Mouse (Mus musculus) cortical plate, adult 2 months (tissue): ENCODE measurements around the gene Nosip. TPM values are rescaled to one million over a fixed set of nuclear protein-coding genes. Genes with fewer than 3 reads are reported as not detected.
A peak's percentile ranks its signal among the peaks of the same experiment; 100 is the strongest.
"Not testable (repeated sequence)": the region's sequence is repeated elsewhere in the genome, so short reads cannot be mapped to it uniquely, and the experiment has no call there.

Experiments used
- H3K27ac ChIP-seq: fragments of 200-500 bp; 2 replicates; pipeline ENCODE4 v1.5.1; 2012; ENCODE audit warnings: low read length, control low read depth, inconsistent platforms; ENCODE audit not compliant: insufficient read depth
- H3K4me1 ChIP-seq: fragments of 200-500 bp; 2 replicates; pipeline ENCODE4 v1.6.1; 2011; ENCODE audit warnings: low read length; ENCODE audit not compliant: control insufficient read depth, insufficient read depth
- H3K4me3 ChIP-seq: fragments of 200-500 bp; 2 replicates; pipeline ENCODE4 v1.5.1; 2011; ENCODE audit warnings: mild to moderate bottlenecking, low read length, control low read depth; ENCODE audit not compliant: insufficient read depth
- CTCF ChIP-seq: fragments of 200-500 bp; IDR thresholded peaks from 2 replicates; pipeline ENCODE4 v1.5.1; 2011; ENCODE audit warnings: mild to moderate bottlenecking, control low read depth, low read length; ENCODE audit not compliant: insufficient read depth; ENCODE audit errors: extremely low read depth
- POLR2A ChIP-seq: fragments of 200-500 bp; IDR thresholded peaks from 2 replicates; pipeline ENCODE4 v1.6.1; 2011; ENCODE audit warnings: mild to moderate bottlenecking, low read length, control low read depth; ENCODE audit not compliant: insufficient read depth; ENCODE audit errors: extremely low read depth
- polyA plus RNA-seq: library from polyadenylated mRNA; depleted of rRNA; stranded (reverse); fragments of >200 nt; gene quantifications from 2 replicates; pipeline ENCODE4 v1.2.3, GENCODE M21; 2012

The Nosip gene
- polyA plus RNA-seq, 1 experiment, result 89.5 TPM

DNA sequence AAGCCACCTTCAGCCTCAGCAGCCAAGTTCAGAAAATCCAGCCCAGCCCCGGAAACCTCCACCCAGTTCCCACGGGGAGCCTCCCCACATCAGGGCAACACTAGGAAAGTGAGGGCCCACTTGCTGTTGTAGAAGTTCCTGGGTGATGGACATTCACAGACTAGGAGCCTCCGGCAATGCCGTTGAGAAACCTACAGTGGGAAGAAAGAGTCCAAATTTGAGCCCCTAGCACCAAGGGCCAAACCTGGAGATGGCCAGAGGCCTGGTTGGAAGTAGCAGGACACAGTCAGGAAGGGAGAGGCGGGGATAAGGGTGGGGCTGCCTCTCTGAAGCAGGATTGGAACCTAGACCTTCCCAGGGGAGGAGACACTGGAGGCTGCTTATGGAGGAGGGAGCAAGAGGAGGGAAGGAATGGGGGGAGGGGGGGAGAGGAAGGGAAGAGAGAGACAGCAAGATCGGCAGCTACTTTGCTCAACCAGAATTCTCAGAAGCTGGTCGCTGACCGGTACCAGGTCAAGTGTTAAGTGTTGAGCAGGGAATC, 43.1 kb upstream of the Nosip start:
- peak overlapping the region; percentile 48; the same call in 1 of the 2 replicates for H3K27ac ChIP-seq

DNA sequence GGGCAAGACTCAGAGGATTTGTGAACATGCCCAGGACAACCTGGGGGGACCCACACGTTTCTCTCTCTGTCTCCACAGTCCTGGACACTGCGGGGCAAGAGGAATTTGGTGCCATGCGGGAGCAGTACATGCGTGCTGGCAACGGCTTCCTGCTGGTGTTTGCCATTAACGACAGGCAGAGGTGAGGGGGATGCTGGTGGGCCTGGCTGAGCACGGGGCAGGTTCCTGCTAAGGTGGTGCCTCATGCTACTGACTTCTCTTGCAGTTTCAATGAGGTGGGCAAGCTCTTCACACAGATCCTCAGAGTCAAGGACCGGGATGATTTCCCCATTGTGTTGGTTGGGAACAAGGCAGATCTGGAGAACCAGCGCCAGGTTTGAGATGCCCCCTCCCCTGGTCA, 42.0 kb upstream of the Nosip start:
- H3K4me1 ChIP-seq, result no peaks in the 10 kb centered on the region
- no peak overlapping the region for H3K27ac ChIP-seq
- TF ChIP-seq CTCF, result no peak
- H3K4me3 ChIP-seq, result no peak overlapping the region

More for the DNA sequence above, 43.1 kb upstream of the Nosip start:
- TF ChIP-seq CTCF (no peak), POLR2A (0 out of 2 replicates have a peak, but pooled peaks have one; percentile 31)
- Histone ChIP-seq H3K4me1 (no peaks in the 10 kb centered on the region; the same call in 1 of the 2 replicates), H3K4me3 (peak overlapping the region; percentile 21)

DNA sequence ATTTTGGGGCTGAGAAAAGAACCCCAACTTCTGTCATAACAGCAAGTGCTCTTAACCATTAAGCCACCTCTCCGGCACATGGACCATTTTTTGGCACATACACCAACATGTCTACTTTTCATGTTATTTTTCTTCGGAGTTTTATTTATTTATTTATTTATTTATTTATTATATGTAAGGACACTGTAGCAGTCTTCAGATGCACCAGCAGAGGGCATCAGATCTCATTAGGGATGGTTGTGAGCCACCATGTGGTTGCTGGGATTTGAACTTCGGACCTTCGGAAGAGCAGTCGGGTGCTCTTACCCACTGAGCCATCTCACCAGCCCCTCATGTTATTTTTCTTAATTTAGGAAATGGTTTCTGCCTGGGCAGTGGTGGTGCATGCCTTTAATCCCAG, 38.5 kb upstream of the Nosip start:
- H3K4me1 ChIP-seq, H3K4me3 ChIP-seq, H3K27ac ChIP-seq: not testable (repeated sequence)

DNA sequence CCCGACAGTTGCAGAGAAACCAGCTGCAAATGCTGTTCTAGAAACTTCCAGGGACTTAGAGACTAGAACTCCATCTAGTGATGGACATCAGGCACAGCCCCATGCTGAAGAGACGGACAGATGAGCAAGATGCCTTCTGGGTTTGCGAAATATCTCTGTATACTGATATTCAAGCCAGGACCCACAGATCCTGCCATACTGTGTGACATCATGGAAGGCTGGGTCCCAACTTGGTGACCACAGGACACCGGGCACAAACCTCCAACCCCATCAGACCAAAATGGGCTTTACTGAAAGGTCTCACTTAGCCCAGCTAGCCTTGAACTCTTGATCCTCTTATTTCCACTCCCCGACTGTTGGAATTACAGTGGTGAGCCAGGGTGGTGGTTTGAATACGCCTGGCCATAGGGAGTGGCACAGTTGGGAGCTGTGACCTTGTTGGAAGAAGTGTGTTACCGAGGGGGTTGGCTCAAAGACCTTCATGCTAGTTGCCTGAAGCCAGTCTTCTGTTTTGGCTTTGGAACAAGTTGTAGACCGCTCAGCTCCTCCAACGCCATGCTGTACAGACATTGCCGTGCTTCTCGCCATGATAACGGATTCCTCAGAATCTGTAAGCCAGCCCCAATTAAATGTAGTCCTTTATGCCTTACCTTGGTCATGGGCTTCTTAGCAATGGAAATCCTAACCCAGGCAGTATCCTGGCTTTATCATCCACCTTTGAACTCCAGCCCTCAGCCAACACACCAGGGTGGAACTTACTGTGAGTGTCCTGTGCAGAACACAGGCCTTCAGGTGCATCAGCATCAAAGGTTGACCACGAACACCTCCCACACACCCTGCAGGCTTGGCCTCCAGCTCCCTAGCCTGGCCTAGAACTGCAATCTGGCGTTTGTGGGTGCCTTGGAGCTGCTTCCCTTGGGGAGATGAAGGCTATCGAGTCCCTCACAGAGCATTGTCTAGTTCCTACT, 37.7 kb upstream of the Nosip start:
- TF ChIP-seq POLR2A (no peak), CTCF (no peak)
- H3K4me3 ChIP-seq, result no peak overlapping the region
- no peak overlapping the region for H3K27ac ChIP-seq
- peaks cover 2% of the 10 kb centered on the region; the same call in 1 of the 2 replicates for H3K4me1 ChIP-seq

DNA sequence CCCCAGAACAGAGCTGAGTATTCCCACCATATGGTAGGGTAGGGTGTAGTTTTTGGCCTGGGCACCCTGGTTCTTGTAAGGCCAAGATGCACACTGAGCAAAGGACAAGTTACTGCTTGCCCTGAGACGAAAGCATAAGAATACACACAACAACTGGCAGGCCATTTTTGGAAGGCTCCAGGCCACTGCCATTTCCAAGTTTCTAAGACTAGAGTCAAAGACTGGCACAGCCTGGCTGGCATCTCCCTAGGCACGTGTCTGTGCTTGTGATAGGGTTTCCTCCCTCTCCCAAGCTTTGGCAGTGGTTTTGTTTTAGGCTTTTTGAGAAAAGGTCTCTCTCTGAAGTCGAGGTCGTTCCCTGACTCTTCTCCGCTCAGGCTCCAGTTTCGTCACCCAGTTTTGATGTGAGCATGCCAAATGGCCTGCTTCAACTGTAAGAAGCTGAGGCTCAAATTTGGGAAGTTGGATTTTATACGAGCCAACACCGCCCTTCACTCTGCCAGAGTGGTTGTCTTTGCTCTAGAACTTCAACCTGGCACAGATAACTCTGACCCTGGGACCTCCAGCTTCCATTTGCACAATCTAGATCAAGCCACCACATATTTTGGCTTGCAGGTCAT, 36.5 kb upstream of the Nosip start:
- peak overlapping the region; percentile 18; the same call in 1 of the 2 replicates for H3K27ac ChIP-seq
- no peak overlapping the region for H3K4me3 ChIP-seq
- TF ChIP-seq CTCF, result no peak
- TF ChIP-seq POLR2A, result no peak
- peaks cover 2% of the 10 kb centered on the region; the same call in 1 of the 2 replicates for H3K4me1 ChIP-seq

DNA sequence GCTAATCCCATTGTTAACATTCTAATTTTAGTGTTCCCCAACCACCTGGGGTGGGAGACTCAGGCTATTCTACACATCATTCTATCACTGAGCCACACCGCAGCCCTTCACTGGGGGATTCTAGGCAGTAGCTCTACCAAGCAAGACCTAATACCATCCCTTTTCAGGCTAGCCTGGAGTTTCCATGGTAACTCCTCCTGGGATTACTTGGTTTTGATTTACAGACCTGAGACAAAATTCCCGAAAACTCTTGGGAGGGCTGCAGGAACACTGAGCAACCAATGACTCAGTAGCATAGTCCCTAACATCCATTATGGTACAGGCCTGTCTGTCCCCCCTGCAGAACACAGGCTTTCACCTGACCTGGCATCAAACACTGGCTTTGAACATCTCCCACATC, 36.0 kb upstream of the Nosip start:
- Histone ChIP-seq H3K4me3 (no peak overlapping the region), H3K4me1 (peaks cover 2% of the 10 kb centered on the region; the same call in 1 of the 2 replicates), H3K27ac (no peak overlapping the region)
- TF ChIP-seq CTCF (no peak), POLR2A (no peak)

DNA sequence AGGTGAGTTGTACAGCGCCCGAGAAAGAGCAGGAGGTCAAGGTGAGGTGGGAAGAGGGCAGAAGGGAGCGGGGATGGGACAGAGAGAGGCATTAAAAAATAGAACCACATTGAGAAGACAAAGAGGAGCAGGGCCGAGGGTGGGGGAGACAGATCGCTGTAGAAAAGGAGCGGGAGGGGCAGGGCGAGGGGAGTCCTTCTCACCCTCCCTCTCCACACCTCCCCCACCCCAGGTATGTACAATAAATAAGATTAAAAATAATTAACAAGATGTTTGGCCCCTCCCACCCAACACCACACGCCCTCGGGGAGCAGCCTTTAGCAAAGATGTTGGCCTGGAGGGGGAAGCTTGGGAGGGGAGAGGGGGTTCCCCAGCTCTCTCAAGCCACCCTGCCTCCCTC, 34.5 kb upstream of the Nosip start:
- no peak overlapping the region for H3K27ac ChIP-seq
- H3K4me3 ChIP-seq, result no peak overlapping the region
- TF ChIP-seq POLR2A (no peak), CTCF (no peak)
- peaks cover 2% of the 10 kb centered on the region; the same call in 1 of the 2 replicates for H3K4me1 ChIP-seq

DNA sequence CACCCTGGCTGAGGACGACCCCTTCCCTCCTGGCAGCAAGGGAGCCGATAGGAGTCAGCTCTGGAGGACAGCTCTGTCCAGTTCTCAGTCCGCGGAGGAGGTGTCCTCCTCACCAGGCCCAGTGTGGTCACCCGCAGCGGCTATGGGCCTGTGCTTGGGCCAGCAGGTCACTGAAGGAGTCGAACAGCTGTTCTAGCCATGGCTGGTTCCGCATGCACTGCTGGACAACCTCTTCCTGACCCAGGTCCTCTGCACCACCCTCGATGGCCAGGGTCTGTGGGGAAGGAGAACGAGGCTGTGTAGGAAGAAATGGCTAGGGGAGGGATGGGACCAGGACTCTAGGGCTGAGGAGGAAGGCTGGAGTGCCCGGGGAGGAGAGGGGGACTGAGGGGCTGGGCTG, 33.9 kb upstream of the Nosip start:
- H3K4me1 ChIP-seq, result peaks cover 2% of the 10 kb centered on the region; the same call in 1 of the 2 replicates
- no peak overlapping the region for H3K27ac ChIP-seq
- no peak overlapping the region for H3K4me3 ChIP-seq
- TF ChIP-seq POLR2A (no peak), CTCF (no peak)

DNA sequence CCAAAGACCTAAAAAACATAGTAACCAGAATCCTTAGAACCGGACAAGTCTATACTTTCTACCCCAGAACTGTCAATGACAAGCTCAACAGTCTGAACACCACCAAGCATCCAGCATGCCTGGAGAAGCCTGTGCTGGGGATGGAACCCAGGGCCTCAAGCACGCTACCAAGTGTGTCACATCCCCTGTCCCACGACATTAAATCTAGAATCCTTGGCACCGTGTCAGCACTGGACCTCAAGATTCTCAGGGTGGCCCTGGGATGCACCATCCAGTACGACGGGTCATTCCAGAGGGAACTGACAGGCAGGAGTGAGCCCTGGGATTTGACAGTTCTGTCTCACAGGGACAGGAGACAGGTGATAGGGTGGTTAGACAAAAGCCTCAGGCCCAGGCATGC, 32.2 kb upstream of the Nosip start:
- no peak overlapping the region for H3K4me3 ChIP-seq
- TF ChIP-seq POLR2A, result no peak
- no peak for TF ChIP-seq CTCF
- H3K4me1 ChIP-seq, result peaks cover 2% of the 10 kb centered on the region; the same call in 1 of the 2 replicates
- H3K27ac ChIP-seq, result no peak overlapping the region

DNA sequence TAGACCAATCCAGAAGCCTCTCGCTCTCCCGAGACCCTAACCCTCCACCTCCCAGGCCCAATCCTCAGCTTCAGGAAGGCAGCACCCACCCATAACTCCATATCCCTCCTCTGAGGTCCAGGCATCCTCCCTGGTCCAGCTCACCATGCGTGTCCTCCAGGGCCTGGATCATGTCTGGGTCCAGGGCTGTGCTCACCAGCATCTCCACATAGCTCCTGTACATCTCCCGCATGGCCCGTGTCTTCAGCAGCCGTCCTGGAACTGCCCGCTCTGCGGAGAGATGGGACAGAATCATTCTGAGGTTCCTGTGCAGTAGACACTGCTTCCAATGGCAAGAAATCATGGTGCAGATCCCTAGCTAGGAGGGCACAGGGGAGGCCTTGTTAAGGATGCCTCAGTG, 31.4 kb upstream of the Nosip start:
- Histone ChIP-seq H3K4me3 (no peak overlapping the region), H3K27ac (no peak overlapping the region), H3K4me1 (no peaks in the 10 kb centered on the region)
- TF ChIP-seq CTCF, result no peak
- no peak for TF ChIP-seq POLR2A
